Mouse (Mus musculus): ENCODE results near the gene Tldc2. TPM values are rescaled to one million over a fixed set of nuclear protein-coding genes. Genes with fewer than 3 reads are reported as not detected.

Gene Tldc2
- polyA plus RNA-seq, 1 experiment from 2014 or later: not detected

DNA sequence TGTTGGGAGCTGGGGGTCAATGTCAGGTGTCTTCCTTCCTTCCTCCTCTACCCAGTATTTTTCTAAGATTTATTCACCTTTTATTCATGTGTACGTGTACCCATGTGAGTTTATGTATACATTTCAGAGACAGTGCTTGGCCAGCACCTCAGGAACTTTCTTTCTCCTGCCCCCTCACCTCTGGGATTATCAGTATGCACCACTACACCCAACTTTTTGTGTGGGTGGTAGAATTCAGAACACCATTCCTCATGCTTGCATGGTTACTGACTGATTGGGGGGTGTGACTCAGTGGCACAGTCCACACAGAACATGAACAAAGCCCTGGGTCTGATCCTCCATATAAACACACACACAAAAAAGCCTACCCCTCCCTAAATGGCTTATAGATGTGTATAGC, 45.2 kb downstream of the Tldc2 start:
- H3K4me1 ChIP-seq (replicated peaks; ENCODE audit: control insufficient read depth, insufficient read depth, low read length): peaks cover 3% of the 10 kb centered on the region; the same call in 1 of the 2 replicates
- DNase-seq (ENCODE audit: low spot score) (no peak), ATAC-seq (replicated peaks; ENCODE audit: low FRiP score, low TSS enrichment, low read depth) (no peak)
- 60% methylated on average over 1 of the region's 1 CpGs for WGBS
- no peaks in the 10 kb centered on the region for H3K9me3 ChIP-seq (ENCODE audit: control insufficient read depth, low read length)
- no peaks in the 10 kb centered on the region for H3K27me3 ChIP-seq (replicated peaks; ENCODE audit: control insufficient read depth, insufficient read depth, low read length)
- H3K36me3 ChIP-seq (ENCODE audit: control insufficient read depth, insufficient read depth, low read length): peaks cover 5% of the 10 kb centered on the region; the same call in 1 of the 2 replicates
- no peak overlapping the region for H3K9ac ChIP-seq (ENCODE audit: low read length)
- H3K4me3 ChIP-seq (ENCODE audit: low read depth, low read length): no peak overlapping the region
- no peak overlapping the region for H3K27ac ChIP-seq (ENCODE audit: low read depth)
- no peak overlapping the region for H3K4me2 ChIP-seq (ENCODE audit: low read length)

DNA sequence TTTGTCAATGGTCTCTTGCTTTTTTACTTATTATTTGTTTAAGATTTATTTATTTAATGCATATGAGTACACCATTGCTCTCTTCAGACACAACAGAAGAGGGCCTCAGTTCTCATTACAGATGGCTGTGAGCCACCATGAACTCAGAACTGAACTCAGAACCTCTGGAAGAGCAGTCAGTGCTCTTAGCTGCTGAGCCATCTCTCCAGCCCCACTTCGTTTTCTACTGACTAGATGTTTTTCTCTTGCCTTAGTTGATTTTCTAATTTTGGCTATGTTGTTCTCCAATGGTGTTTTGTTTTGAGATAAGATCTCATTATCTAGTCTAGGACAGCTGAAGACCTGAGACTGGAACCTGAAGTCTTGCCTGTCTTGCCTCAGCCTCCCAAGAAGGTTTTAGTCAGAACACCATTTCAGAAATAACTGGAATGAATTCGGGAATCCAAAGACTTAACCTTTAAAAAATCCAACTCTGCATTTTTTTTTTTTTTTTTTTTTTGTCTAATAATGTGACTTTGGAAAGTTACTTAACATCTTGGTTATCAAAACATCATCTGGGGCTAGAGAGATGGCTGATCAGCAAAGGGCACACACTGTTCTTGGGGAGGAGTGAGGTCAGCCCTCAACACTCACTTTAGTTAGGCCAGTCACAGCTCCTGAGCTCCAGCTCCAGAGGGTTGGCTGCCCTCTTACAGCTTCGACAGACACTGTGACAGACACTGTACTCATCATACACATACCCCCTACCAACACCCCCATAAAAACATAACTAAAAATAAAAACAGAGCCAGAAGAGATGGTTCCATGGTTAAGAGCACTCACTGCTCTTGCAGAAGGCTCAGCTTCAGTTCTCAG, 46.1 kb downstream of the Tldc2 start:
- H3K27ac ChIP-seq (ENCODE audit: low read depth): no peak overlapping the region

GRCm38 (mm10) chr2:157133769-157134478, 47.1 kb downstream of the Tldc2 start:
- peak overlapping the region; percentile 65; the same call in 1 of the 2 replicates for H3K27ac ChIP-seq (ENCODE audit: low read depth)
- ATAC-seq (replicated peaks; ENCODE audit: low FRiP score, low TSS enrichment, low read depth) (no peak), DNase-seq (ENCODE audit: low spot score) (no peak)
- peak overlapping the region; percentile 74 for H3K4me2 ChIP-seq (ENCODE audit: low read length)
- H3K36me3 ChIP-seq (ENCODE audit: control insufficient read depth, insufficient read depth, low read length): no peaks in the 10 kb centered on the region
- no peaks in the 10 kb centered on the region for H3K27me3 ChIP-seq (replicated peaks; ENCODE audit: control insufficient read depth, insufficient read depth, low read length)
- H3K9ac ChIP-seq (ENCODE audit: low read length): peak overlapping the region; percentile 64
- H3K9me3 ChIP-seq (ENCODE audit: control insufficient read depth, low read length): no peaks in the 10 kb centered on the region
- peak overlapping the region; percentile 76 for H3K4me3 ChIP-seq (ENCODE audit: low read depth, low read length)
- WGBS: 18% methylated on average over 11 of the region's 11 CpGs
- peaks cover under 1% of the 10 kb centered on the region; the same call in 1 of the 2 replicates for H3K4me1 ChIP-seq (replicated peaks; ENCODE audit: control insufficient read depth, insufficient read depth, low read length)

More for the DNA sequence above, 46.1 kb downstream of the Tldc2 start:
- no peak overlapping the region for H3K4me2 ChIP-seq (ENCODE audit: low read length)
- H3K9ac ChIP-seq (ENCODE audit: low read length): no peak overlapping the region
- WGBS: 85% methylated on average over 3 of the region's 3 CpGs
- ATAC-seq (replicated peaks; ENCODE audit: low FRiP score, low TSS enrichment, low read depth) (no peak), DNase-seq (ENCODE audit: low spot score) (no peak)
- no peaks in the 10 kb centered on the region for H3K9me3 ChIP-seq (ENCODE audit: control insufficient read depth, low read length)
- no peaks in the 10 kb centered on the region for H3K27me3 ChIP-seq (replicated peaks; ENCODE audit: control insufficient read depth, insufficient read depth, low read length)
- no peak overlapping the region for H3K4me3 ChIP-seq (ENCODE audit: low read depth, low read length)
- H3K4me1 ChIP-seq (replicated peaks; ENCODE audit: control insufficient read depth, insufficient read depth, low read length): peaks cover 3% of the 10 kb centered on the region; the same call in 1 of the 2 replicates
- H3K36me3 ChIP-seq (ENCODE audit: control insufficient read depth, insufficient read depth, low read length): no peaks in the 10 kb centered on the region

DNA sequence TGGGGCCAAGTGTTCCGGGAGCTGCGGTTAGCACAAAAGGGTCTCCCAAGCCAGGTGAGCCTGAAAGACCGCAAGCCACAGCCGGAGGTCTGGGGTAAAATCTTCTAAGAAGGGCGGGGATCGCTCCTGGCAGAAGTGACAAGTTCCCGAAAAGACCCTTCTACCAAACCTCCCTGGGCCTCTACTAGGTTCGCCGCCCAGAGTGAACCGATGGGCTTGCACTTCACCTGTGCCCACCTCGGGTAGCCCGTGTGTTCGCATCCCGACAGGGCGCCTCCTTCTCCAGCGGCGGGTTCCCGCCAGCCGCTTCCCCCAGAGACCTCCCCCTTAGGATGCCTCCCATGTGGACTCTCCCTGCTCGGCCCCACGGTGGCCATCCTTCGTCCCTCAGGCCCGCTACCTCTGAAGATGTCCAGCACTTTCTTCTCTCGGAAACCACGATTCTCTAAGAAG, 47.6 kb downstream of the Tldc2 start:
- under 1% methylated on average over 25 of the region's 25 CpGs for WGBS
- no peaks in the 10 kb centered on the region for H3K36me3 ChIP-seq (ENCODE audit: control insufficient read depth, insufficient read depth, low read length)
- no peaks in the 10 kb centered on the region; the same call in 1 of the 2 replicates for H3K4me1 ChIP-seq (replicated peaks; ENCODE audit: control insufficient read depth, insufficient read depth, low read length)
- DNase-seq (ENCODE audit: low spot score): peak; percentile 78
- ATAC-seq (replicated peaks; ENCODE audit: low FRiP score, low TSS enrichment, low read depth): peak; percentile 70
- H3K27me3 ChIP-seq (replicated peaks; ENCODE audit: control insufficient read depth, insufficient read depth, low read length): no peaks in the 10 kb centered on the region
- H3K9ac ChIP-seq (ENCODE audit: low read length): peak overlapping the region; percentile 64
- H3K4me2 ChIP-seq (ENCODE audit: low read length): peak overlapping the region; percentile 74
- H3K4me3 ChIP-seq (ENCODE audit: low read depth, low read length): peak overlapping the region; percentile 76
- H3K9me3 ChIP-seq (ENCODE audit: control insufficient read depth, low read length): no peaks in the 10 kb centered on the region
- peak overlapping the region; percentile 65 for H3K27ac ChIP-seq (ENCODE audit: low read depth)

DNA sequence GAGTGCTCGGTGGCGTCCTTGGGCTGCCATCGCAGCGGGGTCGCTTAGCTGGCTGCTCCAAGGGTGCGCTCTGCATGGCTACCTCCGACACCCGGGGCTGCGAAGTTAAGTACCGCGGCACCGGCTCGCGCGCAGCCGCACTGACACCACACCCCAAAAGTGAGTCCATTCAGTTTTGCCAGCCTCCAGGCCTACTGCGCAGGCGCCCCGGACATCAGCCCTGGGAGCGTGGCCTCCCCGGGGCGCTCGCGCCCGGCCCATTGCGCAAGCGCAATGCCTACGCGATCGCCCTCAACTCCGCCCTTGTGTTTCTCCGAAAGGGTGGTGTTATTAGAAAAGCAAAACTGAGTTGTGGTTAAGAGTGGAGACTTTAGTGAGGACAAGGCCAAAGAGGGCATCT, 48.2 kb downstream of the Tldc2 start, which contains the start of gene Samhd1:
Samhd1 (minus strand) TSS at position 252 of the 400 bp plus-strand sequence.
- H3K4me2 ChIP-seq (ENCODE audit: low read length): peak within 1 kb of the TSS; percentile 74
- ATAC-seq (replicated peaks; ENCODE audit: low FRiP score, low TSS enrichment, low read depth): peak; percentile 90

DNA sequence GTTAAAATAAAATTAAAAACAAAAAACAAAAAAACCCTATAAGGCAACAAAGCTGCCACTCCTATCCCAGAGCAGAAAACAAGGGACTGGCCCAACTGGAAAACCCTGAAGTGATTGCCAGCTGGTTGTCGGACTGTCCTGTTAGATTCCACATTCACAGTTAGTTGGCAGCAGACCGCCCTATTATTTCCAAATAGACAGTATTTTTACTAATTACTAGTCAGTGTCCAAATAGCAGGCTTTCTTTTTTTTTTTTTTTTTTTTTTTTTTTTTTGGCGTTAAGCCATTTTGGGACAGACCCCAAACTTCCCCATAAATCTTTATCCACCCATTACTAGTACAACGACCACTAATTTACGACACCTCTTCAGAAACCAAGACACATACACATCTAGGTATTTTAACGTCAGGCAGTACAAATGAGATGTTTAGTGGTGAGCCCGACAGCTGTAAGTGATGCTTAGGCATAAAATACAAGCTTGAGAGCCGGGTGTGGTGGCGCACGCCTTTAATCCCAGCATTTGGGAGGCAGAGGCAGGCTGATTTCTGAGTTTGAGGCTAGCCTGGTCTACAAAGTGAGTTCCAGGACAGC, 48.8 kb downstream of the Tldc2 start:
- H3K9ac ChIP-seq (ENCODE audit: low read length): peak overlapping the region; percentile 64
- H3K27ac ChIP-seq (ENCODE audit: low read depth): peak overlapping the region; percentile 65
- DNase-seq (ENCODE audit: low spot score) (no peak), ATAC-seq (replicated peaks; ENCODE audit: low FRiP score, low TSS enrichment, low read depth) (peak; percentile 1; the same call in 1 of the 2 replicates)
- H3K4me3 ChIP-seq (ENCODE audit: low read depth, low read length): peak overlapping the region; percentile 76
- no peaks in the 10 kb centered on the region for H3K9me3 ChIP-seq (ENCODE audit: control insufficient read depth, low read length)
- peak overlapping the region; percentile 74 for H3K4me2 ChIP-seq (ENCODE audit: low read length)
- H3K4me1 ChIP-seq (replicated peaks; ENCODE audit: control insufficient read depth, insufficient read depth, low read length): no peaks in the 10 kb centered on the region; the same call in 1 of the 2 replicates
- no peaks in the 10 kb centered on the region for H3K27me3 ChIP-seq (replicated peaks; ENCODE audit: control insufficient read depth, insufficient read depth, low read length)
- WGBS: 81% methylated on average over 10 of the region's 10 CpGs
- H3K36me3 ChIP-seq (ENCODE audit: control insufficient read depth, insufficient read depth, low read length): no peaks in the 10 kb centered on the region

More for the DNA sequence above, 48.2 kb downstream of the Tldc2 start, which contains the start of gene Samhd1:
- Histone ChIP-seq H3K36me3 (ENCODE audit: control insufficient read depth, insufficient read depth, low read length) (no peaks in the 10 kb centered on the region), H3K4me1 (replicated peaks; ENCODE audit: control insufficient read depth, insufficient read depth, low read length) (no peaks in the 10 kb centered on the region; the same call in 1 of the 2 replicates), H3K9ac (ENCODE audit: low read length) (peak within 1 kb of the TSS; percentile 64), H3K4me3 (ENCODE audit: low read depth, low read length) (peak within 1 kb of the TSS; percentile 76), H3K27me3 (replicated peaks; ENCODE audit: control insufficient read depth, insufficient read depth, low read length) (no peaks in the 10 kb centered on the region), H3K9me3 (ENCODE audit: control insufficient read depth, low read length) (no peaks in the 10 kb centered on the region), H3K27ac (ENCODE audit: low read depth) (peak within 1 kb of the TSS; percentile 65)
- under 1% methylated on average over 32 of the region's 32 CpGs for WGBS
- peak; percentile 92 for DNase-seq (ENCODE audit: low spot score)

- Histone ChIP-seq H3K4me1 (replicated peaks; ENCODE audit: control insufficient read depth, insufficient read depth, low read length) (no peaks in the 10 kb centered on the region; the same call in 1 of the 2 replicates), H3K9me3 (ENCODE audit: control insufficient read depth, low read length) (no peaks in the 10 kb centered on the region), H3K27ac (ENCODE audit: low read depth) (0 out of 2 replicates have a peak overlapping the region, but pooled peaks have one; percentile 24), H3K4me2 (ENCODE audit: low read length) (no peak overlapping the region), H3K36me3 (ENCODE audit: control insufficient read depth, insufficient read depth, low read length) (no peaks in the 10 kb centered on the region), H3K27me3 (replicated peaks; ENCODE audit: control insufficient read depth, insufficient read depth, low read length) (no peaks in the 10 kb centered on the region), H3K9ac (ENCODE audit: low read length) (no peak overlapping the region), H3K4me3 (ENCODE audit: low read depth, low read length) (no peak overlapping the region)
- WGBS: 88% methylated on average over 4 of the region's 4 CpGs
- ATAC-seq (replicated peaks; ENCODE audit: low FRiP score, low TSS enrichment, low read depth): no peak
- no peak for DNase-seq (ENCODE audit: low spot score)
These were observed 49.3 kb downstream of the Tldc2 start for GRCm38 (mm10) chr2:157136176-157136575.

DNA sequence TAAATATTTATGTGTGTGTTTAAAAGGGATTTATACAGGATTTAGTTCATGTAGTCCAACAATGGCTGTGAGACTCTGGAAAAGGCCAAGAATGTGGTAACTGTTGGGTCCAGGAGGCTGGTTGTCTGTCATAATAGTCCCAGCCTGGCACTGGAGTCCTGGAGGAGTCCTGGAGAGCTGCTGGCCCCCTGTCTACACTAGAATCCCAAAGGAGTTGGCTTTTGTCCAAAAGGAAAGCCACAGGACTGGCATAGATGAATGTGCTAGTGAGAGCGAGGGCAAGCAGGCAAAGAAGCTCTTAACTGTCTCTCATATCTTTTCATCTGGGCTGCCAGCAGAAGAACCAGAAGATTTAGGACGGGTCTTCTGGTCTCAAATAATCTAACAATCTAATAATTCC, 49.8 kb downstream of the Tldc2 start:
- WGBS: 52% methylated on average over 2 of the region's 2 CpGs

More for the DNA sequence above, 49.8 kb downstream of the Tldc2 start:
- H3K36me3 ChIP-seq (ENCODE audit: control insufficient read depth, insufficient read depth, low read length): no peaks in the 10 kb centered on the region
- ATAC-seq (replicated peaks; ENCODE audit: low FRiP score, low TSS enrichment, low read depth) (no peak), DNase-seq (ENCODE audit: low spot score) (no peak)
- H3K27me3 ChIP-seq (replicated peaks; ENCODE audit: control insufficient read depth, insufficient read depth, low read length): no peaks in the 10 kb centered on the region
- no peak overlapping the region for H3K9ac ChIP-seq (ENCODE audit: low read length)
- no peaks in the 10 kb centered on the region for H3K9me3 ChIP-seq (ENCODE audit: control insufficient read depth, low read length)
- H3K4me3 ChIP-seq (ENCODE audit: low read depth, low read length): no peak overlapping the region
- H3K4me1 ChIP-seq (replicated peaks; ENCODE audit: control insufficient read depth, insufficient read depth, low read length): no peaks in the 10 kb centered on the region; the same call in 1 of the 2 replicates
- no peak overlapping the region for H3K4me2 ChIP-seq (ENCODE audit: low read length)
- H3K27ac ChIP-seq (ENCODE audit: low read depth): peak overlapping the region; percentile 24; the same call in 1 of the 2 replicates
